Mouse (Mus musculus): ENCODE results near the gene Kctd14. TPM values are rescaled to one million over a fixed set of nuclear protein-coding genes. Genes with fewer than 3 reads are reported as not detected.

Gene Kctd14
- polyA plus RNA-seq, 1 experiment: 0.10 TPM

DNA sequence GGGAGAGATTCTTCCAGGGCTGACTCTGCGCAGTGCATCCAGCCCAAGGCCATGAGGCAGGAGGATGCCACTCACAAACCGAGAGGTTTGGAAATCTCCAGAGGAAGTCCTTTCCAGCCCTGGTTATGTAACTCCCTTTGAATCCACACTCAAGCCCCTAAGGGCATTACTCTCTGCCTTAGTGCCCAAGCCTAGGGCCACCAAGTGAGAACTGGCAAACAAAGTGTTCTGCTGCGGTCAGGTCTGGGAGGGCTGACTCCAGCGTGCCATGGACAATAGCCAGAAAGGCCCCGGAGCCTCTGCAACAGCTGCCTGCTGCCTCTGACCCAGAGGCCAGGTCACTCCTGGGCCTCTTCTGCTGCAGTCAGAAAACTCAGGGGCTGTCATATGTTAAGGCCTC is 32.4 kb upstream of the Kctd14 start:
- Histone ChIP-seq H3K4me3 (no peak overlapping the region), H3K4me2 (ENCODE audit: low read depth) (no peak overlapping the region), H3ac (ENCODE audit: control insufficient read depth, insufficient read length) (no peak overlapping the region), H3K79me2 (ENCODE audit: control insufficient read depth, insufficient read depth) (no peaks in the 10 kb centered on the region), H3K36me3 (ENCODE audit: control insufficient read depth, insufficient read depth) (no peaks in the 10 kb centered on the region), H3K27me3 (ENCODE audit: control insufficient read depth, insufficient read depth, insufficient read length) (no peaks in the 10 kb centered on the region)
- no peak for TF ChIP-seq TCF3 (IDR thresholded peaks at IDR 0.05; ENCODE audit: insufficient read length, low read depth)
- TF ChIP-seq CEBPB (IDR thresholded peaks at IDR 0.05; ENCODE audit: insufficient read depth, poor library complexity, severe bottlenecking): no peak
- TF ChIP-seq MAX (IDR thresholded peaks at IDR 0.05; ENCODE audit: low read depth): no peak
- peak in 2 of 3 experiments; percentile 47 to 59 for TF ChIP-seq MYOD1 (IDR thresholded peaks at IDR 0.05; ENCODE audit: control insufficient read depth in 1 of 3, insufficient read length in 2 of 3, low read depth in 2 of 3)
- no peak for TF ChIP-seq POLR2A (IDR thresholded peaks at IDR 0.05; ENCODE audit: insufficient read length, low read depth)
- no peak for TF ChIP-seq POLR2AphosphoS2 (IDR thresholded peaks at IDR 0.05; ENCODE audit: insufficient read length, low read depth)
- no peak for TF ChIP-seq USF1 (IDR thresholded peaks at IDR 0.05; ENCODE audit: low read depth)
- peak in 2 of 3 experiments; percentile 38 to 77 for TF ChIP-seq MYOG (IDR thresholded peaks at IDR 0.05; ENCODE audit: control insufficient read depth in 1 of 3, insufficient read depth in 1 of 3, insufficient read length in 2 of 3, low read depth in 2 of 3)
- TF ChIP-seq E2F4 (IDR thresholded peaks at IDR 0.05; ENCODE audit: insufficient read depth): no peak
- TF ChIP-seq SRF (IDR thresholded peaks at IDR 0.05; ENCODE audit: control insufficient read depth, insufficient read length, low read depth): no peak
- no peak for TF ChIP-seq TCF12 (IDR thresholded peaks at IDR 0.05; ENCODE audit: insufficient read depth, poor library complexity, severe bottlenecking)
- TF ChIP-seq REST (IDR thresholded peaks at IDR 0.05; ENCODE audit: insufficient read depth, insufficient read length): no peak

DNA sequence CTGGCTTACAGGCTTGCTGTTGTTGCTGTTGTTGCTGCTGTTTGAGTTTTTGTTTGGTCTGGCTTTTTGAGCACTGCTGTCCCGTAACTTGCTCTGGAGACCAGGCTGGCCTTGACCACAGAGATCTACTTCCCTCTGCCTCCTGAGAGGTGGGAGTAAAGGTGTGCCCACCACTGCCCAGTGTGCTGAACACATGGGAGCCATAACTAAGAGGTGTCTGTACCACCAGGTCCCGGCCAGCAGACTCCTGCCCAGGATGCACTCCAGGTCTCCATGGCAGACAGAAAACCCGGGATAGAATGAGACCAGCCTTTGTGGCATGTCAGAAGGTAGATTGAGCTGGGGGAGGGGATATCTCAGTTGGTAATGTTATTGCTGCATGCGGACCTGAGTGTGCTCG is 32.0 kb upstream of the Kctd14 start:
- Histone ChIP-seq H3K36me3 (ENCODE audit: control insufficient read depth, insufficient read depth) (no peaks in the 10 kb centered on the region), H3K79me2 (ENCODE audit: control insufficient read depth, insufficient read depth) (no peaks in the 10 kb centered on the region), H3ac (ENCODE audit: control insufficient read depth, insufficient read length) (no peak overlapping the region), H3K4me2 (ENCODE audit: low read depth) (no peak overlapping the region), H3K27me3 (ENCODE audit: control insufficient read depth, insufficient read depth, insufficient read length) (no peaks in the 10 kb centered on the region), H3K4me3 (no peak overlapping the region)
- TF ChIP-seq TCF3 (IDR thresholded peaks at IDR 0.05; ENCODE audit: insufficient read length, low read depth): no peak
- TF ChIP-seq E2F4 (IDR thresholded peaks at IDR 0.05; ENCODE audit: insufficient read depth): no peak
- no peak for TF ChIP-seq POLR2AphosphoS2 (IDR thresholded peaks at IDR 0.05; ENCODE audit: insufficient read length, low read depth)
- TF ChIP-seq SRF (IDR thresholded peaks at IDR 0.05; ENCODE audit: control insufficient read depth, insufficient read length, low read depth): no peak
- TF ChIP-seq TCF12 (IDR thresholded peaks at IDR 0.05; ENCODE audit: insufficient read depth, poor library complexity, severe bottlenecking): no peak
- no peak for TF ChIP-seq MAX (IDR thresholded peaks at IDR 0.05; ENCODE audit: low read depth)
- no peak for TF ChIP-seq POLR2A (IDR thresholded peaks at IDR 0.05; ENCODE audit: insufficient read length, low read depth)
- no peak for TF ChIP-seq CEBPB (IDR thresholded peaks at IDR 0.05; ENCODE audit: insufficient read depth, poor library complexity, severe bottlenecking)
- no peak for TF ChIP-seq USF1 (IDR thresholded peaks at IDR 0.05; ENCODE audit: low read depth)
- TF ChIP-seq REST (IDR thresholded peaks at IDR 0.05; ENCODE audit: insufficient read depth, insufficient read length): no peak
- no peak for TF ChIP-seq MYOD1 (IDR thresholded peaks at IDR 0.05; ENCODE audit: control insufficient read depth in 1 of 3, insufficient read length in 2 of 3, low read depth in 2 of 3)
- no peak for TF ChIP-seq MYOG (IDR thresholded peaks at IDR 0.05; ENCODE audit: control insufficient read depth in 1 of 3, insufficient read depth in 1 of 3, insufficient read length in 2 of 3, low read depth in 2 of 3)

DNA sequence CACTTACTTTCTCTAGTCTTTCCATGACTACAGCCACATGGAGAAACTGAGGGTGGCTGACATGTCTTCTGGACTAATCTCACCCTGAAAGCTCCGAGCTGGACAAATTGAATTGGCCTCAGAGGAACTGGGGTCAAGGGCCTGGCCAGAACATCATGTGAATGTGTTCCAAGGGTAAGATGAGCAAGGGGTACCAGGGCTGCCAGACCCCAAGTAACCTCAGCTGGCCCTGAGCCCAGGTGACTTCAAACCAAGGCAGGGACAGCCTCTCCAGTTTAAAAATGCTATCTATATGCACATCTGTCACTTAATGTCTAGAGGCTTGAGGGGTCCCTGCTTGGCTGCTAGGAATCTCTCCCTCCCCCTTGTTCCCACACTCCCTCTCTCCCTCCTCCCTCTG is 30.7 kb upstream of the Kctd14 start:
- Histone ChIP-seq H3K4me3 (no peak overlapping the region), H3K79me2 (ENCODE audit: control insufficient read depth, insufficient read depth) (no peaks in the 10 kb centered on the region), H3K4me2 (ENCODE audit: low read depth) (no peak overlapping the region), H3K36me3 (ENCODE audit: control insufficient read depth, insufficient read depth) (no peaks in the 10 kb centered on the region), H3K27me3 (ENCODE audit: control insufficient read depth, insufficient read depth, insufficient read length) (no peaks in the 10 kb centered on the region), H3ac (ENCODE audit: control insufficient read depth, insufficient read length) (no peak overlapping the region)
- no peak for TF ChIP-seq MYOD1 (IDR thresholded peaks at IDR 0.05; ENCODE audit: control insufficient read depth in 1 of 3, insufficient read length in 2 of 3, low read depth in 2 of 3)
- no peak for TF ChIP-seq MYOG (IDR thresholded peaks at IDR 0.05; ENCODE audit: control insufficient read depth in 1 of 3, insufficient read depth in 1 of 3, insufficient read length in 2 of 3, low read depth in 2 of 3)
- no peak for TF ChIP-seq POLR2A (IDR thresholded peaks at IDR 0.05; ENCODE audit: insufficient read length, low read depth)
- TF ChIP-seq TCF3 (IDR thresholded peaks at IDR 0.05; ENCODE audit: insufficient read length, low read depth): no peak
- TF ChIP-seq POLR2AphosphoS2 (IDR thresholded peaks at IDR 0.05; ENCODE audit: insufficient read length, low read depth): no peak
- TF ChIP-seq CEBPB (IDR thresholded peaks at IDR 0.05; ENCODE audit: insufficient read depth, poor library complexity, severe bottlenecking): no peak
- TF ChIP-seq USF1 (IDR thresholded peaks at IDR 0.05; ENCODE audit: low read depth): no peak
- no peak for TF ChIP-seq TCF12 (IDR thresholded peaks at IDR 0.05; ENCODE audit: insufficient read depth, poor library complexity, severe bottlenecking)
- TF ChIP-seq MAX (IDR thresholded peaks at IDR 0.05; ENCODE audit: low read depth): no peak
- TF ChIP-seq REST (IDR thresholded peaks at IDR 0.05; ENCODE audit: insufficient read depth, insufficient read length): no peak
- TF ChIP-seq E2F4 (IDR thresholded peaks at IDR 0.05; ENCODE audit: insufficient read depth): no peak
- no peak for TF ChIP-seq SRF (IDR thresholded peaks at IDR 0.05; ENCODE audit: control insufficient read depth, insufficient read length, low read depth)

DNA sequence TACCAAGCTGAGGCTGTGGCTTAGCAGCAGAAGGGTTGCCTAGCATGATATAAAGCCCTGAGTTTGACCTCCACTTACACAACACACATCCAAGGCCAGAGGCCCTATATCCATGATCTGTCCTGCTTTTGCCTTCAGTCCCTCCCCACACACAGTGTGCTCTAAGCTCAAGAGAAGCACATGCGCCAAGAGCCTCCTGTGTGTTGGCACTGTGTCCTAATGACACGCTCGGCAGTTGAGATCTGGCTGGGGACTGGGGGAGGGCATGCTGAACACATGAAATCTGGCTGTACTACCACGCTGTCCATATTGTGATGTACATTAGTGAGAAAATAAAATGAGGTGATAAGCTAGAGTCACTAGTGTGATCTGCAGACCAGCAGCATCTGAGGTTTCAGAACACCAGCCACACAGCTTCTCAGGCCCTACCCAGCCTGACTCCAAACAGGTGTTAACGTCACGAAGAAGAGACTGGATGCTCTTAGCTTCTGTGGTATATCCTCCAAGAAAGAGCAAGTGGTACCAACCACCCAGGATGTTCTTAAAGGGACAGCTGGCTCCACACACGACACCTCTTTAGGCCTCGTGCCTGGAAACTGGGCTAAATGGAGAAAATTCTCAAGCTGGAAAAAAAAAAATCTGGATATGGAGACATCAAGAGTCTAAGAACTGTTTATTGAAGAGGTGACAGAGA is 30.0 kb upstream of the Kctd14 start:
- TF ChIP-seq MAX (IDR thresholded peaks at IDR 0.05; ENCODE audit: low read depth) (no peak), POLR2AphosphoS2 (IDR thresholded peaks at IDR 0.05; ENCODE audit: insufficient read length, low read depth) (no peak), MYOG (IDR thresholded peaks at IDR 0.05; ENCODE audit: control insufficient read depth in 1 of 3, insufficient read depth in 1 of 3, insufficient read length in 2 of 3, low read depth in 2 of 3) (no peak), MYOD1 (IDR thresholded peaks at IDR 0.05; ENCODE audit: control insufficient read depth in 1 of 3, insufficient read length in 2 of 3, low read depth in 2 of 3) (no peak), CEBPB (IDR thresholded peaks at IDR 0.05; ENCODE audit: insufficient read depth, poor library complexity, severe bottlenecking) (no peak), TCF3 (IDR thresholded peaks at IDR 0.05; ENCODE audit: insufficient read length, low read depth) (no peak), USF1 (IDR thresholded peaks at IDR 0.05; ENCODE audit: low read depth) (no peak), TCF12 (IDR thresholded peaks at IDR 0.05; ENCODE audit: insufficient read depth, poor library complexity, severe bottlenecking) (no peak), REST (IDR thresholded peaks at IDR 0.05; ENCODE audit: insufficient read depth, insufficient read length) (no peak), E2F4 (IDR thresholded peaks at IDR 0.05; ENCODE audit: insufficient read depth) (no peak)
- no peak overlapping the region for H3ac ChIP-seq (ENCODE audit: control insufficient read depth, insufficient read length)
- H3K79me2 ChIP-seq (ENCODE audit: control insufficient read depth, insufficient read depth): no peaks in the 10 kb centered on the region
- no peak overlapping the region for H3K4me3 ChIP-seq
- no peaks in the 10 kb centered on the region for H3K36me3 ChIP-seq (ENCODE audit: control insufficient read depth, insufficient read depth)
- no peak overlapping the region for H3K4me2 ChIP-seq (ENCODE audit: low read depth)
- H3K27me3 ChIP-seq (ENCODE audit: control insufficient read depth, insufficient read depth, insufficient read length): no peaks in the 10 kb centered on the region

All from myocyte (in vitro differentiated cells).